Mouse (Mus musculus): ENCODE measurements around the gene Erbb3. TPM values are rescaled to one million over a fixed set of nuclear protein-coding genes. Genes with fewer than 3 reads are reported as not detected.
"Not testable (repeated sequence)": the region's sequence is repeated elsewhere in the genome, so short reads cannot be mapped to it uniquely, and the experiment has no call there.

The Erbb3 gene
- polyA plus RNA-seq (2015; fragmentation: Nextera tagmentation; extraction: Ambion mirVana), result 0.85 and 0.87 TPM in 2 replicates

GRCm38 (mm10) chr10:128589464-128590192, at the start of gene Erbb3:
TSS of gene Erbb3 (minus strand) at chr10:128589652.
- peak; percentile 41 for DNase-seq (ENCODE audit: low spot score)

DNA sequence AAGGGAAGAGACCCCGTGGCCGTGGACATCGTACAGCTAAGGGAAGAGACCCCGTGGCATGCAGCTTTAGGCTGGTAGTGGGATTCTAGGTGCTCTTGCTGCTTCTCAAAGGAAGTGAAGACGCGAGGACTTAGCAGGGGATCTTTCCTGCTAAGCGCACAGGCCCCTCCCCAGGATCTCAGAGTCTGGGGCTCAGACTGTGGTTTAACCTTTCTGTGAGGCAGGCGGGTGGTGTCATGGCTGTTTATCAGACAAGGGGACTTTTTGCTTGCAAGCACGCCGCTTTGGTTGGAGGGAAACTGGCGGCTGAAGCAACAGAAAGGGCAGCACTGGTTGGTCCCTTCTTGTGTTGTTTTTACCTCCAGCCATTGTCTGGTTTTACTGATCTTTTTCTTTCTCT, 47.6 kb upstream of the Erbb3 start:
- peak; percentile 83 for DNase-seq (ENCODE audit: low spot score)

DNA sequence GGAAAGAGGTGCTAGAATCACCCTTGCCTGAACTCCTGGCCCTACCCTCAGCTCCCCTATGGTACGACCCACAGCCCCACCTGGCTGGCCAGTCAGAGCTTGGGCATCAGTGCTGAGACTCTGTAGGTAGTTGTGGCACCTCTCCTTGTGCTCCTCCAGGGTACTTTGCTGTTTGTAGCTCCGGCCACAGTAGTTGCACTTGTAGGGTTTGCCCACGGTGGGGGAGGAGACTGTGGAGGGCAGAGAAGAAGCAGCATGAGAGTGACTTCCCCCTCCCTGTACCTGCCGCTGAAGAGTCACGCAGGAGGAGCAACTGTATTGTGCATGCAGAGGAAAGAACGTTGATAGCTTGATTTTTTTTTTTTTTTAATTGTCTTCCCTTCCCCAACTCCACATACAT, 47.1 kb upstream of the Erbb3 start:
- DNase-seq (ENCODE audit: low spot score), result peak; percentile 55

DNA sequence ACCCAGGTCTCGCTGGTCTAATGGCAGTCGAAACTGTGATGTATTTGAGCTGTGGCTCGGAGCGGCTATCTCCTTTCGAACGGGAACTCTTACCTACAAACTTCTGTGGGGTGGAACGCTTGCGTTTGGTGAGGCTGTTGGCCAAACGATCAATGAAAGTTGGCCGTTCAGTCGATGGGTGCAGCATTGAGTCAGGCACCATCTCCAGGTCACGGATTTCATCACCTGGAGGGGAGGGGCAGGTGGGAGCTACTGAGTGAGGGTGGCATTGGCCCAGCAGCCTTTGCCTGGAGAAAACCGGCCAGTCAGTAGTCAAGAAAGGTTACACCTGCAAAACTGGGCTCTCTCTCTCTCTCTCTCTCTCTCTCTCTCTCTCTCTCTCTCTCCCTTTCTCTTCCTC, 46.2 kb upstream of the Erbb3 start:
- DNase-seq (ENCODE audit: low spot score), result no peak

GRCm38 (mm10) chr10:128631571-128631970, 42.1 kb upstream of the Erbb3 start:
- DNase-seq (ENCODE audit: low spot score), result no peak

- DNase-seq (ENCODE audit: low spot score), result not testable (repeated sequence)
Measured at GRCm38 (mm10) chr10:128630306-128630705, 40.9 kb upstream of the Erbb3 start.

- no peak for DNase-seq (ENCODE audit: low spot score)
Measured at GRCm38 (mm10) chr10:128629746-128630145, 40.3 kb upstream of the Erbb3 start.

DNA sequence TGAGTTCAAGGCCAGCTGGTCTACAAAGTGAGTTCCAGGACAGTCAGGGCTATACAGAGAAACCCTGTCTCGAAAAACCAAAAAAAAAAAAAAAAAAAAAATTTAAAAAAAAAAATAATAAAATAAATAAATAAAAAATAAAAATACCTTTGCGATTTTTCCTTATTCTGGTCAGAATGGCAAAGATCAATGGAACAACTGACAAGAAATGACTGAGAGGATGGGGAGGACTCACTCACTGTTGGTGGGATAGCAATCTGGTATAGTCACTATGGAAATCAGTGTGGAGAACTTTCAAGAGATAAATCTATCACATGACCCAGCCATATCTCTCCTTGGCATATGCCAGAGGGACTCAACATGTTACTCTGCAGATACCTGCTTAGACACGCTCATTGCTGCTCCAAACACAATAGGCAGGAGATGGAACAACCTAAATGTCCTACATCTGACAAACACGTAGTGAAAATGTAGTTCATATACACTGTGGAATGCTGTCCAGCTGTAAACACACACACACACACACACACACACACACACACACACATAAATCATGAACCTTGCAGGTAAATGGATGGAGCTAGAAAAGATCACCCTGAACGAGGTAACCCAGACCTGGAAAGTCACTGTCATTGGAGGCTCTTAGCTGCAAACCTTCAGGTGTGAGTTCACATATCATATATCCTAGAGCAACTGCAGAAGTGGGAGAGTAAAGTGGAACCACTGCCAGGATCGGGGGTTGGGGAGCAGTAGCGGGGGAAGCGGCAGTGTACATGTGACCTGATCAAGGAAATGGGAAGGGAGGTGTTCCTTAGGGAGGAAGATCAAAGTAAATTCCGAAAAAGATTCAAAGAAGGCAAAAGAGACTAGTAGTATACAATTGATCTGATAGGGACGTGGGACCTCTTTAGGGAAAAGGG, 38.2 kb upstream of the Erbb3 start:
- no peak for DNase-seq (ENCODE audit: low spot score)

DNA sequence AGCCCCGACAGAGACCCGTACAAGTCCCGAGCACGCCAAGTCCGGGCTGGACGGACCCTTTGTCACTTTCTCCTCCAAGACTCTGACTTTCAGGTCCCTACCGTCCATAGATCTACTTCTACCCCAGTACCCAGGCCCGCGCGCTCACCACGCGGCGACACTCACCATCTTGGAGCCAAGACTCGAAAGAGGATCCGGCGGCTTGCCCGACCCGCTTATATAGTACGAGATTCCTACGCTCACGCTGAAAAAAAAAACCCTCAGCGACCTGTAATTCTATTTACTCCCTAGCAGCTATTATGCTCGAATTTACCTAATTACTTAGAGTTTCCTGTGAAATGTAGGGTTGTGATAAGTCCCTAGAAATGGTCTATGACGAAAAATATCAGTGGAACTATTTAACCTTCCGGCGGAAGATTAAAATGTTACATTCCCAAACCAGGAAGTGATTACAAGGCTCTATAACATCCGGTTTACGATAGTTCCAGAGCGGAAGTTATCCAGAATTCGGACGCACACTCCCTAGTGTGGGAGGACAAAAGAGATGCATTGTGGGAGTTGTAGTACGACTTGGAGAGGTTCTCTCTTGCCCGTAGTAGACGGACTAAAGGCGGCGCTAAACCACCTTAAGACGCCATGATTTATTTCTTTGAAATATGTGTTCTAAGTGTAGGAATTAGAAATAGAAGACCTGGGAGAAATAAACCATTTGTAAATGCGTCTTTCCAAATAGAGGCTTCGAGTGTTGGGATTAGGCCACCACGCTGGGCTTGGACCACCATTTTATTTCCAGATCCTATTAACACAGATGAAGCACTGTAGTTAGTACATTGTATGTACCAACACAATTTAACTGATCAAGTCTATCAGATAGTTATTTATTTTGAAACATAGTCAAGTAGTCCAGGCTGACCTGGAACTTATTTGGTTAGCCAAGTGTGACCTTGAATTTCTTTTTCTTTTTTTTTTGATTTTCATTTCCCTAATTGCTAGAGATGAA, 37.2 kb upstream of the Erbb3 start, which contains the start of gene Rps26:
Gene Rps26 (minus strand): TSS at position 437 of the 1,000 bp plus-strand sequence.
- DNase-seq (ENCODE audit: low spot score), result peak; percentile 99

GRCm38 (mm10) chr10:128625287-128625894, 35.9 kb upstream of the Erbb3 start:
- DNase-seq (ENCODE audit: low spot score), result no peak

DNA sequence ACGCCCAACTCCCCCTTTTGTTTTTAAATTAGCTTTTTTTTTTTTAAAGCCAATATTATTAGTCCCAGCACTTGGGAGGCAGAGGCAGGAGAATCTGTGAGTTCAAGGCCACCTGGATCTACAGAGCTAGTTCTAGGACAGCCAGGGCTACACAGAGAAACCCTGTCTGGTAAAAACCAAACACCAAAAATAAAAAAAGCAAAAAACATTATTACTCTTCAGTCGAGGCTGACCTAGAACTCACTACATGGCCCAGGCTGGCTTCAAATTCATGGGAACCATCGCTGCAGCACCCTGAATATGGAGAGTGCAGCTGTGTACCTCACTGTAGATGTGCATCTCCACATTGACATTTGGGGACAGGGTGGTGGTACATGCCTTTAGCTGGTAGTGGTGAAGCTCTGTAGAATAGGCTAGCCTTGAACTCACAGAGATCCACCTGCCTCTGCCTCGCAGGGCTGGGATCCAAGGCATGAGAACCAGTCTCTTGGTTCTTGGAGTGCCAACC, 33.7 kb upstream of the Erbb3 start:
- not testable (repeated sequence) for DNase-seq (ENCODE audit: low spot score)

DNA sequence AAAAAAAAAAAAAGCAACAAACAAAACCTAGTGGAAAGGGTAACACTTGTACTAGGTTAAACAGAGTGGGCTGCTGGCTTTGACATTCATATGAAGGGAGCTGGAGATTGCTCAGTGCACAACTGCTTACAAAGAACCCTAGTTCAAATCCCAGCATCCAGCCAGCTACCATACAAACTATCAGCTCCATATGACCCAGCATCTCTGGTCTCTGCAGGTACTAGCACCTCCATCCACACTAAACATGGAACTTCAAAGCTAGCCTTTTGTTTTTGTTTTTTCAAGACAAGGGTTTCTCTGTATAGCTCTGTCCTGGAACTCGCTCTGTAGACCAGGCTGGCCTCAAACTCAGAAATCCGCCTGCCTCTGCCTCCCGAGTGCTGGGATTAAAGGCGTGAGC, 33.2 kb upstream of the Erbb3 start:
- no peak for DNase-seq (ENCODE audit: low spot score)

- no peak for DNase-seq (ENCODE audit: low spot score)
Measured at GRCm38 (mm10) chr10:128621986-128622520, 32.6 kb upstream of the Erbb3 start.

- DNase-seq (ENCODE audit: low spot score), result no peak
Measured at GRCm38 (mm10) chr10:128620241-128620640, 30.8 kb upstream of the Erbb3 start.

GRCm38 (mm10) chr10:128619148-128619547, 29.7 kb upstream of the Erbb3 start:
- DNase-seq (ENCODE audit: low spot score), result not testable (repeated sequence)

DNA sequence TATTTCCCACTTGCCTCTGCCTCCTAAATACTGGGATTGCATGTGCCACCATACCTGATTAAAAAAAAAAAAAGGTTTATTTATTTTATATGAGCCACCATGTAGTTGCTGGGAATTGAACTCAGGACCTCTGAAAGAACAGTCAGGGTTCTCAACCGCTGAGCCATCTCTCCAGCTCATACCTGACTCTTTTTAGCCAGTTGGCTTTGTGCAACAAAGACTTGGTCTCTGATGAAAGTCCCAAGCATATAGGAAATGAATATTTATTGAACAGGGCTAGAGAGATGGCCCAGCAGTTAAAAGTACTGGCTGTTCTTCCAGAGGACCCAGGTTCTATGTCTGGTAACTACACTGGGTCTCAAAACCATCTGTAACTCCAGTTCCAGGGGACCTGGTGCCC, 29.1 kb upstream of the Erbb3 start:
- DNase-seq (ENCODE audit: low spot score), result no peak

- DNase-seq (ENCODE audit: low spot score), result not testable (repeated sequence)
Measured at GRCm38 (mm10) chr10:128615798-128616448, 26.5 kb upstream of the Erbb3 start.

DNA sequence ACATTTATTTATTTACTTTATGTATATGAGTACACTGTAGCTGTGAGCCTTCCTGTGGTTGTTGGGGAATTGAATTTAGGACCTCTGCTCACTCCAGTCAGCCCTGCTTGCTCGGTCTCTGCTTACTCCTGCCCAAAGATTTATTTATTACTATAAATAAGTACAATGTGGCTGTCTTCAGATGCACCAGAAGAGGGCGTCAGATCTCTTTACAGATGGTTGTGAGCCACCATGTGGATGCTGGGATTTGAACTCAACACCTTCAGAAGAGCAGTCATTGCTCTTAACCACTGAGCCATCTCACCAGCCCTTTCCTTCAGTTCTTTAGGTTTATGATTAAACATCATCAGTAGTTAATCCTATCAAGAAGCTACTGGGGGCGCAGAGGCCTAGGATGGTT, 25.5 kb upstream of the Erbb3 start:
- no peak for DNase-seq (ENCODE audit: low spot score)

- not testable (repeated sequence) for DNase-seq (ENCODE audit: low spot score)
Measured at GRCm38 (mm10) chr10:128613820-128614219, 24.4 kb upstream of the Erbb3 start.

GRCm38 (mm10) chr10:128613154-128613440, 23.6 kb upstream of the Erbb3 start:
- DNase-seq (ENCODE audit: low spot score), result no peak

Data from thymus, postnatal 0 days (tissue).